Mouse (Mus musculus): ENCODE measurements around the gene Tmem14a. TPM values are rescaled to one million over a fixed set of nuclear protein-coding genes. Genes with fewer than 3 reads are reported as not detected.

Tmem14a gene
- polyA plus RNA-seq, 1 experiment from 2014 or later, result 11.4 TPM

GRCm38 (mm10) chr1:21239911-21240898 lies 21.8 kb downstream of the Tmem14a start, which contains the start of gene Gsta3:
Gene Gsta3 (plus strand): TSS chr1:21240589.
- 77% methylated on average over 8 of the region's 8 CpGs for WGBS
- H3K9me3 ChIP-seq, result no peaks in the 10 kb centered on the region
- no peak within 1 kb of the TSS for H3K27ac ChIP-seq
- no peaks in the 10 kb centered on the region for H3K4me1 ChIP-seq
- no peak within 1 kb of the TSS for H3K4me2 ChIP-seq (replicated peaks)
- ATAC-seq (ENCODE audit: insufficient number of reproducible peaks, insufficient read depth, low FRiP score, low TSS enrichment), result no peak
- no peaks in the 10 kb centered on the region for H3K27me3 ChIP-seq
- no peaks in the 10 kb centered on the region for H3K36me3 ChIP-seq
- no peak within 1 kb of the TSS for H3K9ac ChIP-seq
- H3K4me3 ChIP-seq, result no peak within 1 kb of the TSS

GRCm38 (mm10) chr1:21241096-21241495 lies 22.7 kb downstream of the Tmem14a start:
- H3K4me3 ChIP-seq, result no peak overlapping the region

GRCm38 (mm10) chr1:21244290-21244960 lies 26.1 kb downstream of the Tmem14a start:
- Histone ChIP-seq H3K9ac (no peak overlapping the region), H3K36me3 (no peaks in the 10 kb centered on the region), H3K4me2 (replicated peaks) (no peak overlapping the region), H3K27ac (no peak overlapping the region), H3K4me1 (no peaks in the 10 kb centered on the region), H3K9me3 (no peaks in the 10 kb centered on the region), H3K27me3 (no peaks in the 10 kb centered on the region), H3K4me3 (no peak overlapping the region)
- WGBS, result 76% methylated on average over 4 of the region's 4 CpGs
- no peak for ATAC-seq (ENCODE audit: insufficient number of reproducible peaks, insufficient read depth, low FRiP score, low TSS enrichment)

More at GRCm38 (mm10) chr1:21241096-21241495, 22.7 kb downstream of the Tmem14a start:
- no peak overlapping the region for H3K27ac ChIP-seq
- no peaks in the 10 kb centered on the region for H3K27me3 ChIP-seq
- ATAC-seq (ENCODE audit: insufficient number of reproducible peaks, insufficient read depth, low FRiP score, low TSS enrichment), result no peak
- H3K4me1 ChIP-seq, result no peaks in the 10 kb centered on the region
- H3K9ac ChIP-seq, result no peak overlapping the region
- H3K9me3 ChIP-seq, result no peaks in the 10 kb centered on the region
- no peaks in the 10 kb centered on the region for H3K36me3 ChIP-seq
- no peak overlapping the region for H3K4me2 ChIP-seq (replicated peaks)
- 86% methylated on average over 1 of the region's 1 CpGs for WGBS

- Histone ChIP-seq H3K9me3 (no peaks in the 10 kb centered on the region), H3K4me1 (no peaks in the 10 kb centered on the region), H3K9ac (no peak overlapping the region), H3K4me3 (no peak overlapping the region), H3K27me3 (no peaks in the 10 kb centered on the region), H3K4me2 (replicated peaks) (no peak overlapping the region), H3K36me3 (no peaks in the 10 kb centered on the region), H3K27ac (no peak overlapping the region)
- no peak for ATAC-seq (ENCODE audit: insufficient number of reproducible peaks, insufficient read depth, low FRiP score, low TSS enrichment)
- 77% methylated on average over 3 of the region's 3 CpGs for WGBS
Measured at GRCm38 (mm10) chr1:21246136-21246535, 27.8 kb downstream of the Tmem14a start.

GRCm38 (mm10) chr1:21247896-21248295 lies 29.5 kb downstream of the Tmem14a start:
- Histone ChIP-seq H3K27me3 (no peaks in the 10 kb centered on the region), H3K36me3 (no peaks in the 10 kb centered on the region), H3K9me3 (no peaks in the 10 kb centered on the region), H3K4me3 (no peak overlapping the region), H3K4me1 (no peaks in the 10 kb centered on the region), H3K27ac (no peak overlapping the region), H3K9ac (no peak overlapping the region), H3K4me2 (replicated peaks) (no peak overlapping the region)
- no peak for ATAC-seq (ENCODE audit: insufficient number of reproducible peaks, insufficient read depth, low FRiP score, low TSS enrichment)

GRCm38 (mm10) chr1:21248560-21249390 lies 30.4 kb downstream of the Tmem14a start:
- Histone ChIP-seq H3K4me3 (no peak overlapping the region), H3K36me3 (no peaks in the 10 kb centered on the region), H3K27ac (no peak overlapping the region), H3K27me3 (no peaks in the 10 kb centered on the region), H3K4me2 (replicated peaks) (no peak overlapping the region), H3K9me3 (no peaks in the 10 kb centered on the region), H3K4me1 (no peaks in the 10 kb centered on the region), H3K9ac (no peak overlapping the region)
- 89% methylated on average over 9 of the region's 9 CpGs for WGBS
- no peak for ATAC-seq (ENCODE audit: insufficient number of reproducible peaks, insufficient read depth, low FRiP score, low TSS enrichment)

- Histone ChIP-seq H3K36me3 (no peaks in the 10 kb centered on the region), H3K4me3 (no peak overlapping the region), H3K9me3 (no peaks in the 10 kb centered on the region), H3K9ac (no peak overlapping the region), H3K4me2 (replicated peaks) (no peak overlapping the region), H3K27me3 (no peaks in the 10 kb centered on the region), H3K4me1 (no peaks in the 10 kb centered on the region), H3K27ac (no peak overlapping the region)
- no peak for ATAC-seq (ENCODE audit: insufficient number of reproducible peaks, insufficient read depth, low FRiP score, low TSS enrichment)
- 74% methylated on average over 6 of the region's 6 CpGs for WGBS
Measured at GRCm38 (mm10) chr1:21251661-21252060, 33.3 kb downstream of the Tmem14a start.

GRCm38 (mm10) chr1:21252566-21253302 lies 34.4 kb downstream of the Tmem14a start:
- Histone ChIP-seq H3K4me1 (no peaks in the 10 kb centered on the region), H3K36me3 (no peaks in the 10 kb centered on the region), H3K27me3 (no peaks in the 10 kb centered on the region), H3K4me2 (replicated peaks) (no peak overlapping the region), H3K4me3 (no peak overlapping the region), H3K9me3 (no peaks in the 10 kb centered on the region), H3K9ac (no peak overlapping the region), H3K27ac (no peak overlapping the region)
- ATAC-seq (ENCODE audit: insufficient number of reproducible peaks, insufficient read depth, low FRiP score, low TSS enrichment), result no peak
- 69% methylated on average over 10 of the region's 10 CpGs for WGBS

- no peak overlapping the region for H3K27ac ChIP-seq
- WGBS, result 90% methylated on average over 1 of the region's 1 CpGs
- H3K4me3 ChIP-seq, result no peak overlapping the region
- H3K4me2 ChIP-seq (replicated peaks), result no peak overlapping the region
- H3K9ac ChIP-seq, result no peak overlapping the region
- H3K9me3 ChIP-seq, result no peaks in the 10 kb centered on the region
- H3K4me1 ChIP-seq, result no peaks in the 10 kb centered on the region
- no peak for ATAC-seq (ENCODE audit: insufficient number of reproducible peaks, insufficient read depth, low FRiP score, low TSS enrichment)
- no peaks in the 10 kb centered on the region for H3K36me3 ChIP-seq
- H3K27me3 ChIP-seq, result no peaks in the 10 kb centered on the region
Measured at GRCm38 (mm10) chr1:21253303-21253650, 34.9 kb downstream of the Tmem14a start.

GRCm38 (mm10) chr1:21253856-21254255 lies 35.5 kb downstream of the Tmem14a start:
- 71% methylated on average over 4 of the region's 4 CpGs for WGBS

More at GRCm38 (mm10) chr1:21253856-21254255, 35.5 kb downstream of the Tmem14a start:
- no peak for ATAC-seq (ENCODE audit: insufficient number of reproducible peaks, insufficient read depth, low FRiP score, low TSS enrichment)
- H3K9ac ChIP-seq, result no peak overlapping the region
- H3K4me1 ChIP-seq, result no peaks in the 10 kb centered on the region
- H3K27me3 ChIP-seq, result no peaks in the 10 kb centered on the region
- no peaks in the 10 kb centered on the region for H3K9me3 ChIP-seq
- no peak overlapping the region for H3K4me3 ChIP-seq
- no peak overlapping the region for H3K27ac ChIP-seq
- H3K4me2 ChIP-seq (replicated peaks), result no peak overlapping the region
- H3K36me3 ChIP-seq, result no peaks in the 10 kb centered on the region
